Mouse (Mus musculus): Measurements from ENCODE around the gene Sertad2.

Gene Sertad2

DNA sequence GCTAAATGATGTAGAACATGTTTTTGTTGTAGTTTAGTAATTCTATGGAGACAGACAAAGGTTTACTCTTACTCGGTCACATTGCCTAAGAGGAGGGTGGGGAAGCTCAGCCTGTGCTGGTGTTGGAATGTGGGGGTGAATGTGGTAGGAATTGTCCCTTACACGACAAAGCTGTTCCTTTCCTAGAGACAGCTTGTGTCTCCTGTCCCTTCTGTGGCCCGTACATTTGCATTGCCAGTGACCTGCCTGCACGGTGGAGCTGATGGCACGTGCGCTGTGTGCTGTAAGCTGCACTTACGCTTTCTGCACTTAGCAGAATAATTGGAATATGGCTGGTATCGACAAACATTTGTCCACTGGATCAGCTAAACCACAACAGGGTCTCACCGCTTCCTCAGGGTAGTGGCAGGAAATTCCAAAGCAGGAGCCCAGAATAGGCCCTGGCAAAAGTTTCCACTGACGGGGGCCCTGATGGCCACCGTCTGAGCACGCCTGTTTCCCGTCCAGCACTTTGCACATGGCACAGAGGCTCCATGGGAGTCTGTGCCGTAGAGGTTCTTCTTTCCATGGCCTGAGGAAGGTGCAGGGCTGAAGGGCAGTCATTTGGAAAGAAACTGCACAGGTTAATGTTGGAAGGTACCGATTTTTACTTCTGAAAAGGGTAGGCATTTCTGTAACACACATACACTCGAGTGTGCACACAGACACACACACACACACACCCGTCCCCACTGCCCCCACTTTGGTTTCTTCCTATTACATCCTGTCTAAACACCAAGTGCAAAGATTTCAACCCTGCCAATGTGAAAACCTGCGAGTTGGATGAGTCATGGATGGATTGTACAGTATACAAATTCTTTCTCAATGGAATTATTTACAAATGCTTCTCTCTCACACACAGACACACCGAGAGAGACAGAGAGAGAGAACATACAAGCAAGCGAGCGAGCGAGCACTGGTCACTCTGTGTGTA, 51.5 kb downstream of the Sertad2 start:
- DNase-seq (ENCODE audit: low spot score): no peak

DNA sequence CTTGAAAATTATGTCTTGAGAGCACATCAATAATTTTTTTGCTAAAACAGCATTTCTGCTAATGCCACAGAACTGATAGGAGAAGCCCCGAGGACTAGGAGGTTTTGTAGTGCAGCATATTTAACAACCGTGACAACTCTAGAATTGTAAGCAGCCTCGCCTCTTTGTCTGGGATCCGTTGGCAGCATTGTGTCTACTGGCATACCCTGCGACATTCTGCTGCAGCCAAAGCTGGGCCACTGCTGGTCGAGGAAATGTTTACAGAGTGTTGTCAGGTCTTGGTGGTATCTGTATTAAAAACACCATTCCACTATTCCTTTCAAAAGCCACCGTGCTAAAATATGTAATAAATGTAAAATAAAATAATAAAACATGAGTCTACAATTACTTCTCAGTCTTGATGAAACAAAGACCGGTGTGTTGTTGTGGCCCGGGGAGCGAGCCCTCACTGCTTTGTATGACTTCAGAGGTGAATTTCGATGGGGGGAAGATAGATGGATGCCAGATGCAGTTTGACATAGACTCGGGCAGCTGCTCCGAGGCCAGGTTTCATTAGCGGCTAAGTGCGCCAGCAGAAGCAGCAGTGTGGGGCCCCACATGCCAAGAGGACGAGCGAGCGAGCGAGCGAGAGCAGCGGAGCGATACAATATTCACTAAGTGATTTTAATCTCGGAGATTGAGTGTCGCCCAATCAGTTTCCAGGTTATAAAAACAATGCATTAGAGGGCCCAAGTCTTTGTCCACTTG, 60.2 kb downstream of the Sertad2 start:
- no peak for DNase-seq (ENCODE audit: low spot score)

DNA sequence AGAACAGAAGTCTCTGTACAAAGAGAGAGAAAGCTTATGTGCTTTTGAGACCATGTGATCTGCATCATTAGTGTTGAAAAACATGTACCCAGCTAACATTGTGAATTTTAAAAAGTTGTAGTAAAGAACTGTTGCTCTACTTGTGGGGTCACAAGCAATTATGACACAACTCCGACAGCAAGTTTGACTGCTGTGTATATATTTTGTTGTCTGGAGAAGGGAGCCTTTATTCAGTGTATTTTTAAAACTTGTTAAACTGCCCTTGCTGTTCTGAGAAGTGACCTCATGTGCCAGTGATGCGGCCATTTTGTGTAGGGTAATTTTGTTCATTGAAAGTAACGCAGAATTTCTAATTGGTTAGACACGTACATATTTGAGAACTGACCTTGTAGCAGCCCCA, 61.1 kb downstream of the Sertad2 start:
- DNase-seq (ENCODE audit: low spot score): no peak

GRCm38 (mm10) chr11:20605613-20606012, 62.6 kb downstream of the Sertad2 start:
- DNase-seq (ENCODE audit: low spot score): no peak

- DNase-seq (ENCODE audit: low spot score): no peak
Observed at GRCm38 (mm10) chr11:20608442-20608841, 65.4 kb downstream of the Sertad2 start.

DNA sequence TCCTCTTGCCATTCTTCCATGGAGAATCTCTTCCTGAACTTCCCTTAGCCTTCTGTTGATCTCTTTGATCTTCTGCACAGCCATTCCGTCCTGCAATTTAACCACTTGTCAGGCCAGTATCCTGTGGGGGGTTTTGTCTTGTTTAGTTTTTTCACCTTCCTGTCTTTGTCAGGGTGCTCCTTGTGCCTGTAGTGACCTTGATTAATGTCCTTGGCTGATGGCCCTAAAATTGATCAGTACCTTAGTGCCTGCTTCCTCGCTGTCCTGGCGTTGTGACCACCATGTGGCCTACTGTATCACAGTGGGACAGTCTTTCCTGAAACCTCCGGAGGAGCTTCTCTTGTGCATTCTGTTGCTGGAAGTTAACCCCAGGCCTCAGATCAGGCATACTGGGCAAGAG, 70.2 kb downstream of the Sertad2 start:
- DNase-seq (ENCODE audit: low spot score): no peak

DNA sequence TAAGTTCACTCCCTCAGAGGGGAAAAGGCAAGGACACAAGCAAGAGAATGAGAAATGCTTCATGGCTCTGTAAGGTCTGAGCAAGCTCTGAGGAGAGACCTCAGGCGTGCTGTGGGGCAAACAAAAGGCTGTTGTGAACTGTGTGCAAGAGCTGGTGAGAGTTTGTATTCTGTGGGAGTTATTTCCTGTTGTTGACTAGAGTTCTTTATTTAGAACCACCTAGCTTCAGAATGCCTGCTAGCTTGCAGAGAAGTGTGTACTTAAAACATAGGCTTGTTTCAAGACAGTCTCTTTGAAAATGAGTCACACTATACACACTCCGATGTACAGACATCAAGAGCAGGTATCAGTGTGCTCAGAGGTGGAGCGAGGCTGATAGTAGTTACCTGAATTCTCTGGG, 73.0 kb downstream of the Sertad2 start:
- no peak for DNase-seq (ENCODE audit: low spot score)

GRCm38 (mm10) chr11:20627146-20627545, 84.1 kb downstream of the Sertad2 start:
- no peak for DNase-seq (ENCODE audit: low spot score)

GRCm38 (mm10) chr11:20628216-20628615, 85.2 kb downstream of the Sertad2 start:
- DNase-seq (ENCODE audit: low spot score): no peak

DNA sequence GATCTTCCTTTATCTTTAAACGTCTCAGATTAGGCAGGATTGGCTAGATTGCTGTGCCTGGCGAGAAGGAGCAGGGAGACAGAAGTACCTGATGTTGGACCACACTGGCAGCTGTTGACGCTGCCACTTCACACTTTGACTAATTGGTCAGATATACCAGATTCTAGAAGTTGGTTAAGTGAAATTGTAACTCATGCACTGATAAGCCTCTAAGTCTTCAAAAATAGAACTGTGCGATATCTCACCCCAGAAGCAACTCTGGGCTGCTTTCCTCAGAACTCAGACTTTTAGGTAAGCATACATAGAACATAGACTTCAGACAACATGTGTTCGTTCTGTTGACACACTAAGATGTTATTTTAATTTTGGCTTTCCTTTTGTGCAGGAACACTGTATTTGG, 86.6 kb downstream of the Sertad2 start:
- no peak for DNase-seq (ENCODE audit: low spot score)

GRCm38 (mm10) chr11:20631026-20631940, 88.2 kb downstream of the Sertad2 start:
- peak; percentile 91 for DNase-seq (ENCODE audit: low spot score)

DNA sequence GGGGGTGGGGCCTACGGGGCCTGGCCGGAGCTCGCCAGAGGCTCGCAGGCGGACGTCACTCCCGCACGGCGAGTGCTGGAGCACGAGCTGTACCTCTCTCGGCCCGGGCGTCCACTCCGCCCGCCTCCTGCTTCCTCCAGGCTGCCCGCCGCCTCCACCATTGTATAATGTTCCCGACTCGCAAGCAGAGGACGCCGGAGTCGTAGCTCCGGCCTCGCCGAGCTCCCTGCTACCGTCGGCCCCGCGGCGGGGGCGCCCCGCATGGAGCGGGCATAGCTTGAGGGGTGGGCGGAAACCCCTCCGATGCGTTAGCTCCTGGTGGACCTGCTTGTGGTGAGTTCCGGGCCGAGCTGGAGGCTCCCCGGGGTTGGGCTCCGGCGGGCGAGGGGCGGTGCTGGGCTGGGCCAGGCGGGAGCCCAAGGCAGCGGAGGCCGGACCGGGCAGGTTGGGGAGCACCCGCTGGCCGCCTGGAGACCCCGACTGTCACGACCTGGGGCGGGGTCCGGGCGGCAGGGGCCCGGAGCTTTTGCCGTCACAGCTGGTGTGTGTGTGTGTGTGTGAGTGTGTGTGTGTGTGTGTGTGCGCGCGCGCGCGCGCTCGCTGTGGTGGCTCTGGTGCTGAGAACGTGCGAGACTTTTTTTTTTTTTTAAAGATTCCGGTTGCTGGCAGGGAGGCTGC, 89.0 kb downstream of the Sertad2 start:
- peak; percentile 69 for DNase-seq (ENCODE audit: low spot score)

DNA sequence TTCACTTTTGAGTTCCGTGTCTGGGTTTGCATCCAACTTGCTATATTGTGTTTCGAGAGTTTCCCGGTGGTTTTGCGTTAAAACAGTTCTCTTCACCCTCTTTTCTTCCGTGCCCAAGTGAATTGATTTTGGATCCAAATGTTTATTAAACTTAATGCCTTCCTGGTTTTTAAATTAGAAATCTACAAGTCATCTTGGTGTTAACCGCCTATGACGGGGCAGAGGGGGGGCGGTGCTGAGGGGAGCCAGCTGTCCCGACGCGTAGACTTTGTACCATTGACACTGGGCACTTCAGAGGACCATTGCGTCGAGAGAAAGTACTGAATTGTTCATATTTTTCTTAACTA, 89.5 kb downstream of the Sertad2 start:
- DNase-seq (ENCODE audit: low spot score): peak; percentile 50

DNA sequence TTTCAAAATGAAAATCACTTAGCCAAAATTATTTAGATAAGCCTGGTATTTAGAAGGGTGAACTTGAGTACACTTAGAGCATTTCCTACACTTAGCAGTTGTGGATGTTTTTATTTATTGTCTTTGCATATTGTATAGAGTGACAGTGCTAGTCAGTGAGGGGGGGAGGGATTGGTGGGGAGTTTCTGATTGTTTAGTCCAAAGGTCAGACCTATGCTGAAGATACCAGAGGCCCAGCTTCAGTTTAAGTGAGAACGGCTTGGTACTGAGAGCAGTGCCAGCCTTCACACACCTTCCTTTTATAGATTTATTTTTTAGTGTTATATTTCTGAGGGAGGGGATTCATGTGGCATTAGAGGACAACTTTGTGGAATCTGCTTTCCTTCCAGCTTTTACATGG, 91.5 kb downstream of the Sertad2 start:
- DNase-seq (ENCODE audit: low spot score): no peak

DNA sequence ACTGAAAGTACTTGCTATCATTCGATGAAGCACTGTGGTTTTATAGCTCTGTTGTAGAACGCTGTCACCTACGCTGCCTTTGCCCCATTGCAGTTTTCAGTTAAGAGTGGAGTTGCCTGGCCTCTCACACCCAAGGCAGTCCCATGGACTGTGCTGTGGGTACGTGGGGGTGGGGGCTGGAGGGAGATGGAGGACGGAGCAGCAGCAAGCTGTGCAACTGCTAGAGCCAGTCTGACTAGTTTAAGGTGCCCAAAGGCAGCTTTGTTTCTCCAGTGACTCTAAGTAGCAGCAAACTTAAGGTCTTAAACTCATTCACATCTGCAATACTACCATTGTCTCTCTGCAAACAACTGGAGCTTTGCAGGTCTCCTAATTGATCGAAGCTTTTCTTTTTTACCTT, 92.6 kb downstream of the Sertad2 start:
- no peak for DNase-seq (ENCODE audit: low spot score)

GRCm38 (mm10) chr11:20636114-20636513, 93.1 kb downstream of the Sertad2 start:
- no peak for DNase-seq (ENCODE audit: low spot score)

DNA sequence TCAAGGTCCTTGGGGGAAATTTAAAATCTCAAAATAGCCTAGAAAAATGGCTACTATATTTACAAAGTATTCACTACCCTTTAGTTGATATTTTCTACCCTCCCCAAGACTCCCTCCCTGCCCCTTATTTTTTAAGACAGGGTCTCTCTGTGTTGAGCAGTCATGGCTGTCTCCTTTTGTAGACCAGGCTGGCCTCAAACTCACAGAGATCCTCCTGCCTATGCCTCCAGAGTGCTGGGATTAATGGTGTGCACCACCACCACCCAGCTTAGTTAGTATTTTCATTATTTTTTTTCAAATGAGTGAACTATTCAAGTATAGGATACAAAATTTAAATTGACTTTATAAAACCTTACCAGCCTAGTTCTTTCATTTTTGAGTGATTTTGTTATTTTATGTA, 94.0 kb downstream of the Sertad2 start:
- DNase-seq (ENCODE audit: low spot score): no peak

GRCm38 (mm10) chr11:20638841-20639240, 95.8 kb downstream of the Sertad2 start:
- peak; percentile 82 for DNase-seq (ENCODE audit: low spot score)

DNA sequence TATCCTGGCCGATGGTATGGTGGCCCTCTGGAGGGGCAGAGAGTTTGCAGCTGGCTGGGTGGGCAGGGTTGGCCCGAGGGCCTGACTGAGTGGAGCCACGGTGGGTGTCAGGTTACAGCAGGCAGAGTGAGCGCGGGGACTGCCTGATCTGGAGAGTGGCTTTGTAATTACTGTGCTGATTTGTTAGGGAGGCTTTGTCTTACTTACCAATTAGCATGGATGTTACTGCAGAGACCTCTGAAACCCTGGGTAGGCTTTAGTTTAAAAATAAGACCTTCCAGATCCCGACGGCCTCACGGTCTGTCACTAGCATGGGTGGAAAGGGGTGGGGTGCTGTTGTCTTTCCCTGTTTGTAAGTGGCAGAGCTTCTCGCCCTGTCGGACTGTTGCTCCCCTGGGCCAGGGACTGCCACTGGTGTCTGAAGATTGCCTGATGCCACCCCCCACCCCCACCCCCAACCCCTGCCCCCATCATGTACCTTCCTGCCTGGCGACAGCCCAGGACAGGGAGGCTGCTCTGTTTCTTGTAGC, 96.9 kb downstream of the Sertad2 start:
- DNase-seq (ENCODE audit: low spot score): no peak

DNA sequence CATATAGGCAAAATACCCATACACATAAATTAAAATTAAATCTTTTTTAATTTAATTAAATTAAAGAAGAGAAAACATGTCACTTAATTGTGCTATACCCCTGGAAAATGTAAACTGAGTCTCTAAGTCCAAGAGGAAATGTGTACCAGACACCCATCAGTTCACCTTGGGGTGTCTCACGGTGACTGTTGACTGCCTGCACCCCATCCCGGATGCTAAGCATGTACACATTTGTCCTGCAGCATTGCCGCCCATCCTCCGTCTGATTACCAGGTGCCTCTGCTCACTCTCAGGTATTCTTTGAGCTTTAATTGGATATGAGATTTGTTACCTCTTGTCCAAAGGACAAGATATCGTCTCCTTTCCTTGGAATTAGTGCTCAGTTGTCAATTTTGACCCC, 99.3 kb downstream of the Sertad2 start:
- no peak for DNase-seq (ENCODE audit: low spot score)

GRCm38 (mm10) chr11:20643161-20643560, 100.1 kb downstream of the Sertad2 start:
- no peak for DNase-seq (ENCODE audit: low spot score)

Measured in urinary bladder, postnatal 25 days (tissue).